Mouse (Mus musculus) naive thymus-derived CD4-positive, alpha-beta T cell, adult 2 months (primary cell): ENCODE measurements around the gene Zfp60.
"Not testable (repeated sequence)": the region's sequence is repeated elsewhere in the genome, so short reads cannot be mapped to it uniquely, and the experiment has no call there.

ENCODE experiments used
- DNase-seq: peaks from one replicate; pipeline ENCODE4 v3.0.0-alpha.2; 2011; ENCODE audit warnings: low read depth

Gene Zfp60

DNA sequence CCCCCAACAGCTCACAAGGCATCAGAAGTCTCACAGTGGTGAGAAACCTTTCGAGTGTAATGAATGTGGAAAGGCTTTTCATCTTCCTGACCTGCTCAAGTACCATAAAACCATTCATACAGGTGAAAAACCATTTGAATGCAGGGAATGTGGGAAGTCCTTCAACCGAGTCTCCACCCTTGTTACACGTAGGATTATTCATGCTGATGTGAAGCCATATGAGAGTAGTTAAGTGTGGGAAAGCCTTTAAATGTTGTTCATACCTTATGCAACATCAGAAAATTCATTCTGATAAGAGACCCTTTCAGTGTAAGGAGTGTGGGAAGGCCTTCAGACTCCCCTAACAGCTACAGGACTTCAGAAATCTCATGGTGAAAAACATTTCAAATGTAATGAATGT is 62.7 kb downstream of the Zfp60 start:
- not testable (repeated sequence) for DNase-seq

- DNase-seq, result no peak
Observed at GRCm38 (mm10) chr7:27794566-27794965, 63.4 kb downstream of the Zfp60 start.

- no peak for DNase-seq
Observed at GRCm38 (mm10) chr7:27797906-27798811, 67.0 kb downstream of the Zfp60 start.

DNA sequence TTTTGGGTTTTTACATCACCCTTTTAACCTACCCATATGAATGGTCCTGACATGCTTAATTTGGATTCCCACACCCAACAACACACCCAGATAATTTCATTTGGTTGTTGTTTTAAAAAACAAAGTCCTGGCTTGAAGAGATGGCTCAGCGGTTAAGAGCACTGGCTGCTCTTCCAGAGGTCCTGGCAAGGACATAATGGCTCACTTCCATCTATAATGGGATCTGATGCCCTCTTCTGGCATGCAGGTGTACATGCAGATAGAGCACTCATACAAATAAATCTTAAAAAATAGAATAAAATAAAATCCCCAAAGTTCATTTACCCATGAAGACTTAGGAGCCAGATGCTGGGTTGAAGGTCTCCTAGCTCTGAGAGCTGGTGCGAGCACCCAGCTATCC is 69.9 kb downstream of the Zfp60 start:
- DNase-seq, result peak; percentile 15

- DNase-seq, result no peak
Observed at GRCm38 (mm10) chr7:27802986-27803385, 71.8 kb downstream of the Zfp60 start.
